Mouse (Mus musculus) erythroblast, embryonic 14.5 days (primary cell): ENCODE measurements around the gene Hoxb6. TPM values are rescaled to one million over a fixed set of nuclear protein-coding genes. Genes with fewer than 3 reads are reported as not detected.

ENCODE experiments used
- H3K27me3 ChIP-seq: 2 replicates; pipeline ENCODE4 v1.6.1; 2012; ENCODE audit warnings: inconsistent platforms; ENCODE audit not compliant: control insufficient read depth
- H3K36me3 ChIP-seq: 2 replicates; pipeline ENCODE4 v1.6.1; 2012; ENCODE audit warnings: mild to moderate bottlenecking, inconsistent platforms; ENCODE audit not compliant: control insufficient read depth
- H3K4me1 ChIP-seq: 2 replicates; pipeline ENCODE4 v1.6.1; 2012; ENCODE audit warnings: inconsistent platforms; ENCODE audit not compliant: control insufficient read depth
- H3K4me3 ChIP-seq: replicated peaks from 2 replicates; pipeline ENCODE3; 2012; ENCODE audit warnings: moderate library complexity, mild to moderate bottlenecking, inconsistent platforms
- H3K9me3 ChIP-seq: 2 replicates; pipeline ENCODE4 v1.6.1; 2012; ENCODE audit warnings: low read length, inconsistent platforms, mixed read lengths; ENCODE audit not compliant: control insufficient read depth
- GATA1 ChIP-seq: IDR thresholded peaks from 2 replicates; pipeline ENCODE4 v1.6.1; 2012; ENCODE audit warnings: low read length, inconsistent platforms, mixed read lengths
- TAL1 ChIP-seq: IDR thresholded peaks from 3 replicates; pipeline ENCODE4 v1.6.1; 2012; ENCODE audit warnings: low read length, inconsistent platforms, mixed read lengths
- polyA plus RNA-seq: library from polyadenylated mRNA; stranded (reverse); fragments of >175 nt; gene quantifications from 2 replicates; pipeline ENCODE4 v1.2.3, GENCODE M21; 2012

Hoxb6 gene
- polyA plus RNA-seq, 1 experiment = not detected

GRCm38 (mm10) chr11:96259511-96259910 is 32.8 kb upstream of the Hoxb6 start:
- Histone ChIP-seq H3K9me3 (no peaks in the 10 kb centered on the region), H3K4me1 (no peaks in the 10 kb centered on the region), H3K36me3 (no peaks in the 10 kb centered on the region), H3K4me3 (no peak overlapping the region), H3K27me3 (peaks cover 96% of the 10 kb centered on the region)
- TF ChIP-seq GATA1 (no peak), TAL1 (no peak)

- H3K27me3 ChIP-seq = peaks cover 96% of the 10 kb centered on the region
Measured at GRCm38 (mm10) chr11:96260310-96260970, 31.8 kb upstream of the Hoxb6 start.

GRCm38 (mm10) chr11:96261323-96261890 is 30.9 kb upstream of the Hoxb6 start:
- Histone ChIP-seq H3K36me3 (no peaks in the 10 kb centered on the region), H3K27me3 (peaks cover 95% of the 10 kb centered on the region), H3K9me3 (no peaks in the 10 kb centered on the region), H3K4me1 (no peaks in the 10 kb centered on the region), H3K4me3 (no peak overlapping the region)
- TF ChIP-seq TAL1 (no peak), GATA1 (no peak)

More at GRCm38 (mm10) chr11:96260310-96260970, 31.8 kb upstream of the Hoxb6 start:
- TF ChIP-seq TAL1 (no peak), GATA1 (no peak)
- Histone ChIP-seq H3K4me1 (no peaks in the 10 kb centered on the region), H3K4me3 (no peak overlapping the region), H3K9me3 (no peaks in the 10 kb centered on the region), H3K36me3 (no peaks in the 10 kb centered on the region)

- Histone ChIP-seq H3K27me3 (peaks cover 96% of the 10 kb centered on the region), H3K9me3 (no peaks in the 10 kb centered on the region), H3K4me1 (no peaks in the 10 kb centered on the region), H3K4me3 (no peak overlapping the region), H3K36me3 (no peaks in the 10 kb centered on the region)
- TF ChIP-seq GATA1 (no peak), TAL1 (no peak)
Measured at GRCm38 (mm10) chr11:96262262-96262830, 29.9 kb upstream of the Hoxb6 start.

- H3K9me3 ChIP-seq = no peaks in the 10 kb centered on the region
- no peak overlapping the region for H3K4me3 ChIP-seq
- peaks cover 97% of the 10 kb centered on the region for H3K27me3 ChIP-seq
- no peak for TF ChIP-seq GATA1
- TF ChIP-seq TAL1 = no peak
- no peaks in the 10 kb centered on the region for H3K4me1 ChIP-seq
- no peaks in the 10 kb centered on the region for H3K36me3 ChIP-seq
Measured at GRCm38 (mm10) chr11:96263636-96264389, 28.5 kb upstream of the Hoxb6 start.

GRCm38 (mm10) chr11:96264390-96265020 is 27.8 kb upstream of the Hoxb6 start:
- Histone ChIP-seq H3K36me3 (no peaks in the 10 kb centered on the region), H3K27me3 (peaks cover 98% of the 10 kb centered on the region), H3K9me3 (no peaks in the 10 kb centered on the region), H3K4me1 (no peaks in the 10 kb centered on the region), H3K4me3 (no peak overlapping the region)
- no peak for TF ChIP-seq GATA1
- no peak for TF ChIP-seq TAL1

GRCm38 (mm10) chr11:96265954-96266353 is 26.3 kb upstream of the Hoxb6 start:
- Histone ChIP-seq H3K4me3 (no peak overlapping the region), H3K36me3 (no peaks in the 10 kb centered on the region)

GRCm38 (mm10) chr11:96267021-96267920 is 25.0 kb upstream of the Hoxb6 start:
- TF ChIP-seq TAL1 (no peak), GATA1 (no peak)
- Histone ChIP-seq H3K4me3 (no peak overlapping the region), H3K27me3 (peaks cover 99% of the 10 kb centered on the region)

More at GRCm38 (mm10) chr11:96265954-96266353, 26.3 kb upstream of the Hoxb6 start:
- Histone ChIP-seq H3K27me3 (peaks cover 99% of the 10 kb centered on the region), H3K9me3 (no peaks in the 10 kb centered on the region), H3K4me1 (no peaks in the 10 kb centered on the region)
- TF ChIP-seq TAL1 = no peak
- TF ChIP-seq GATA1 = no peak

More at GRCm38 (mm10) chr11:96267021-96267920, 25.0 kb upstream of the Hoxb6 start:
- Histone ChIP-seq H3K4me1 (no peaks in the 10 kb centered on the region), H3K9me3 (no peaks in the 10 kb centered on the region), H3K36me3 (no peaks in the 10 kb centered on the region)
